Mouse (Mus musculus) CD4-positive, CD25-positive, alpha-beta regulatory T cell, adult 2 months (primary cell): ENCODE data around the gene Mfsd10.
A peak's percentile ranks its signal among the peaks of the same experiment; 100 is the strongest.

ENCODE experiments used
- DNase-seq: peaks from one replicate; pipeline ENCODE4 v3.0.0-alpha.2; 2012; ENCODE audit warnings: low read depth, low spot score

Gene Mfsd10

GRCm38 (mm10) chr5:34636481-34637287 lies at the start of gene Mfsd10:
Mfsd10 (minus strand) TSS chr5:34637212.
- DNase-seq: peak; percentile 86

GRCm38 (mm10) chr5:34670280-34670679 lies 33.3 kb upstream of the Mfsd10 start:
- DNase-seq: no peak

GRCm38 (mm10) chr5:34669493-34669892 lies 32.5 kb upstream of the Mfsd10 start:
- peak; percentile 25 for DNase-seq

- DNase-seq: no peak
These were observed 26.2 kb upstream of the Mfsd10 start for GRCm38 (mm10) chr5:34663231-34663630.

- DNase-seq: no peak
These were observed 24.9 kb upstream of the Mfsd10 start for GRCm38 (mm10) chr5:34661909-34662308.

GRCm38 (mm10) chr5:34660591-34661130 lies 23.6 kb upstream of the Mfsd10 start:
- no peak for DNase-seq

GRCm38 (mm10) chr5:34659686-34660590 lies 22.9 kb upstream of the Mfsd10 start, which contains the start of the genes Nop14 and Grk4:
Nop14 (minus strand) TSS chr5:34660148.
Grk4 (plus strand) TSS chr5:34660379.
- peak; percentile 99 for DNase-seq

GRCm38 (mm10) chr5:34657556-34657955 lies 20.5 kb upstream of the Mfsd10 start:
- DNase-seq: no peak

- no peak for DNase-seq
These were observed 17.9 kb upstream of the Mfsd10 start for GRCm38 (mm10) chr5:34654881-34655280.

- DNase-seq: no peak
These were observed 15.9 kb upstream of the Mfsd10 start for GRCm38 (mm10) chr5:34652961-34653360.

- DNase-seq: peak; percentile 86
These were observed 10.6 kb upstream of the Mfsd10 start for GRCm38 (mm10) chr5:34647581-34647980.

GRCm38 (mm10) chr5:34642932-34643331 lies 5.9 kb upstream of the Mfsd10 start:
- peak; percentile 79 for DNase-seq

- DNase-seq: no peak
These were observed 5.0 kb upstream of the Mfsd10 start for GRCm38 (mm10) chr5:34641991-34642390.

- DNase-seq: no peak
These were observed 662 bp upstream of the Mfsd10 start for GRCm38 (mm10) chr5:34637591-34638156.

- DNase-seq: peak; percentile 24
These were observed 1.3 kb downstream of the Mfsd10 start for GRCm38 (mm10) chr5:34635665-34636192.

- DNase-seq: peak; percentile 34
These were observed 2.1 kb downstream of the Mfsd10 start for GRCm38 (mm10) chr5:34634746-34635400.

- DNase-seq: no peak
These were observed 3.4 kb downstream of the Mfsd10 start for GRCm38 (mm10) chr5:34633641-34634040.

GRCm38 (mm10) chr5:34632996-34633395 lies 4.0 kb downstream of the Mfsd10 start:
- DNase-seq: no peak

GRCm38 (mm10) chr5:34609966-34610365 lies 27.0 kb downstream of the Mfsd10 start:
- no peak for DNase-seq

GRCm38 (mm10) chr5:34608226-34608625 lies 28.8 kb downstream of the Mfsd10 start:
- DNase-seq: no peak
